Mouse (Mus musculus) kidney, embryonic 15.5 days (tissue): ENCODE data around the gene Dock2. TPM values are rescaled to one million over a fixed set of nuclear protein-coding genes. Genes with fewer than 3 reads are reported as not detected.
"Not testable (repeated sequence)": the region's sequence is repeated elsewhere in the genome, so short reads cannot be mapped to it uniquely, and the experiment has no call there.

Experiments used
- ATAC-seq: fragments of 200-750 bp; cut with Nextera tagmentation; replicated peaks from 2 replicates; pipeline ENCODE4 v1.8.0; 2017; ENCODE audit warnings: moderate TSS enrichment; ENCODE audit not compliant: low FRiP score
- H3K27ac ChIP-seq: fragments of 300-500 bp; sonication (generic); 2 replicates; pipeline ENCODE4 v1.5.1; 2015; ENCODE audit warnings: mild to moderate bottlenecking, inconsistent platforms
- H3K27me3 ChIP-seq: fragments of 300-500 bp; sonication (generic); 2 replicates; pipeline ENCODE4 v1.6.1; 2015; ENCODE audit warnings: inconsistent platforms
- H3K36me3 ChIP-seq: fragments of 300-500 bp; sonication (generic); 2 replicates; pipeline ENCODE4 v1.6.1; 2015; ENCODE audit warnings: inconsistent platforms
- H3K4me1 ChIP-seq: fragments of 300-500 bp; sonication (generic); 2 replicates; pipeline ENCODE4 v1.6.1; 2015; ENCODE audit warnings: inconsistent platforms
- H3K4me2 ChIP-seq: fragments of 300-500 bp; sonication (generic); 2 replicates; pipeline ENCODE4 v1.6.1; 2015; ENCODE audit warnings: moderate library complexity, mild to moderate bottlenecking, inconsistent platforms
- H3K4me3 ChIP-seq: fragments of 300-500 bp; sonication (generic); replicated peaks from 2 replicates; pipeline ENCODE4 v1.5.1; 2015; ENCODE audit warnings: mild to moderate bottlenecking, inconsistent platforms
- H3K9ac ChIP-seq: fragments of 300-500 bp; sonication (generic); 2 replicates; pipeline ENCODE4 v1.6.1; 2015; ENCODE audit warnings: mild to moderate bottlenecking, inconsistent platforms
- H3K9me3 ChIP-seq: fragments of 300-500 bp; sonication (generic); replicated peaks from 2 replicates; pipeline ENCODE4 v1.6.1; 2016; ENCODE audit warnings: inconsistent platforms
- WGBS: fragments of 180-500 bp; shearing (Covaris S2); methylation state at CpG from one replicate; pipeline ENCODE4 v1.1.7; 2015; ENCODE audit warnings: mixed read lengths; 5-methylcytosine and 5-hydroxymethylcytosine counted together
- polyA plus RNA-seq: library from polyadenylated mRNA; unstranded; fragments of >200 nt; fragmentation: Nextera tagmentation; extraction: Ambion mirVana; gene quantifications from 2 replicates; pipeline ENCODE4 v1.2.1, GENCODE M21; 2015

The Dock2 gene
- polyA plus RNA-seq, 1 experiment from 2014 or later = 1.1 TPM

- H3K4me1 ChIP-seq = no peaks in the 10 kb centered on the region
- no peak overlapping the region for H3K9ac ChIP-seq
- H3K4me3 ChIP-seq = no peak overlapping the region
- H3K27ac ChIP-seq = no peak overlapping the region
- H3K4me2 ChIP-seq = no peak overlapping the region
- ATAC-seq = no peak
- H3K36me3 ChIP-seq = no peaks in the 10 kb centered on the region
- no peaks in the 10 kb centered on the region for H3K9me3 ChIP-seq
- 77% methylated on average over 11 of the region's 11 CpGs for WGBS
- no peaks in the 10 kb centered on the region for H3K27me3 ChIP-seq
Observed at GRCm38 (mm10) chr11:34257548-34258189, 526.0 kb downstream of the Dock2 start.

DNA sequence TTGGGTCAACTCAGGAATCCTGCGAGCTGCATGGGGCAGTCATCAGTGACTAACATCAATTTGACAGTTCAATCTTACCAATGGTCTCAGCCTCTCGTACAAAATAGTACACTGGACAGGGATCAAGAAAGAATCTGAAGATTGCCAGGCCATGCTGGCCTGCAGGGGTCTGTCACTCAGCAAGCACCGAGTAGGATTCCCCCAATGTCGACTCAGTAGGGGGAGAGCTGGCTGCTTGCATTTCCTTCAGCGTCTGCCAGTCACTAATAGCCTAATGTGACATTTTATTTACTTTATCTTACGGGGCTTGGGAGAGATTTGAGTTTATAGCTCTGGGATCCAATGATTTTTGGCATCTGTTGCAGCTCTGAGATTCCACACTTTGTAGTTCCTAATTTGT, 540.7 kb downstream of the Dock2 start:
- Histone ChIP-seq H3K36me3 (no peaks in the 10 kb centered on the region), H3K4me3 (no peak overlapping the region), H3K4me1 (no peaks in the 10 kb centered on the region), H3K27ac (no peak overlapping the region), H3K9ac (no peak overlapping the region), H3K27me3 (no peaks in the 10 kb centered on the region), H3K4me2 (no peak overlapping the region), H3K9me3 (no peaks in the 10 kb centered on the region)
- no peak for ATAC-seq
- WGBS = 54% methylated on average over 6 of the region's 6 CpGs

- H3K9ac ChIP-seq = no peak overlapping the region
- WGBS = 98% methylated on average over 1 of the region's 1 CpGs
Observed at GRCm38 (mm10) chr11:34240252-34240651, 543.4 kb downstream of the Dock2 start.

GRCm38 (mm10) chr11:34239691-34240090, 544.0 kb downstream of the Dock2 start:
- H3K4me1 ChIP-seq = no peaks in the 10 kb centered on the region
- H3K36me3 ChIP-seq = no peaks in the 10 kb centered on the region
- no peak overlapping the region for H3K27ac ChIP-seq
- H3K27me3 ChIP-seq = no peaks in the 10 kb centered on the region
- 85% methylated on average over 2 of the region's 2 CpGs for WGBS
- no peak overlapping the region for H3K4me2 ChIP-seq
- H3K9ac ChIP-seq = no peak overlapping the region
- ATAC-seq = no peak
- H3K4me3 ChIP-seq = no peak overlapping the region
- H3K9me3 ChIP-seq = no peaks in the 10 kb centered on the region

More at GRCm38 (mm10) chr11:34240252-34240651, 543.4 kb downstream of the Dock2 start:
- no peaks in the 10 kb centered on the region for H3K4me1 ChIP-seq
- H3K4me2 ChIP-seq = no peak overlapping the region
- no peaks in the 10 kb centered on the region for H3K27me3 ChIP-seq
- no peak overlapping the region for H3K4me3 ChIP-seq
- H3K9me3 ChIP-seq = no peaks in the 10 kb centered on the region
- no peak for ATAC-seq
- H3K27ac ChIP-seq = no peak overlapping the region
- no peaks in the 10 kb centered on the region for H3K36me3 ChIP-seq

DNA sequence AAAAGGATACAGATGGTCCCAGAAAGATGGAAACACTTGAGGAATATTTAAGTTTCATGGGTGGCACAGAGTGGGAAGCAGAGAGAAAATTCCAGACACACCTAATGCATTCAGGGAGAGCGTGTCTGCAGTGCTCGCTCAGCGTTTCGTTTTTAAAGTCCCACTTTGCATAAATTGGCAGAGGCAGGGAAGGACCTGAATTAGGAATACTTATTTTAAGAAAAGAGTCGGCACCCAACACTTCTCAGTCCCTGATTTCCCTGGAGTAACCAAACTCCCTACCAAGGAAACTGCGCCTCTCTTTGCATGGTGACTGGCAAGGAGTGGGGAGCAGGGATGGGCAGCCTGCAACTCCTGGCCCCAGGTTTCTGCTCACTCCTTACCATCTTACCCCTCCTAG, 546.8 kb downstream of the Dock2 start:
- no peak overlapping the region for H3K4me2 ChIP-seq
- 88% methylated on average over 6 of the region's 6 CpGs for WGBS
- no peak overlapping the region for H3K27ac ChIP-seq
- H3K27me3 ChIP-seq = no peaks in the 10 kb centered on the region
- no peak overlapping the region for H3K4me3 ChIP-seq
- no peak for ATAC-seq
- H3K4me1 ChIP-seq = no peaks in the 10 kb centered on the region
- H3K9me3 ChIP-seq = no peaks in the 10 kb centered on the region
- H3K9ac ChIP-seq = no peak overlapping the region
- H3K36me3 ChIP-seq = no peaks in the 10 kb centered on the region

GRCm38 (mm10) chr11:34236091-34236759, 547.5 kb downstream of the Dock2 start:
- 52% methylated on average over 5 of the region's 5 CpGs for WGBS
- H3K27ac ChIP-seq = no peak overlapping the region
- H3K9me3 ChIP-seq = no peaks in the 10 kb centered on the region
- H3K4me1 ChIP-seq = no peaks in the 10 kb centered on the region
- no peak overlapping the region for H3K9ac ChIP-seq
- H3K4me3 ChIP-seq = no peak overlapping the region
- peak; percentile 40; the same call in 1 of the 2 replicates for ATAC-seq
- no peaks in the 10 kb centered on the region for H3K36me3 ChIP-seq
- H3K27me3 ChIP-seq = no peaks in the 10 kb centered on the region
- no peak overlapping the region for H3K4me2 ChIP-seq

- Histone ChIP-seq H3K9ac (no peak overlapping the region), H3K27me3 (no peaks in the 10 kb centered on the region), H3K36me3 (no peaks in the 10 kb centered on the region), H3K4me2 (no peak overlapping the region), H3K4me1 (peaks cover 3% of the 10 kb centered on the region; the same call in 1 of the 2 replicates), H3K27ac (no peak overlapping the region), H3K9me3 (no peaks in the 10 kb centered on the region), H3K4me3 (no peak overlapping the region)
- WGBS = 38% methylated on average over 6 of the region's 6 CpGs
- ATAC-seq = peak; percentile 58; the same call in 1 of the 2 replicates
Observed at GRCm38 (mm10) chr11:34228758-34229364, 554.8 kb downstream of the Dock2 start.

DNA sequence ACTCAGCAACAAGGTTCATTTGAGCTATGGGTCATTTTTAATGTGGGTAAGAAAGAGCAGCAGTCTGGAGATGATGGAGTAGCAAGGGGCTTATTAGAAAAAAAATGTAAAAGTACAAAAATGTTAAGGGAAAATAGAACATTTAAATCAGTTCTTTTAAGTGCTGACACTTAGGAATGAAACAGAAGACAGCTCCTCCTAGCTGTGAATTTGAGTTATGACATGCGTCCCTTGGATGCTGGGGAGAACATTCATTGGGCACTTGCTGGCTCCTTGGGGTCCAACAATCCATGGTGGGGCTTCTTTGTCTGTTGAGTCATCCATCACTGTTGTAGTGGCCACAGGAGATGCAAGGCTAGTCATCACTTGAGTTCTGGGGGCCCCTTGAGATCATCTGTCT, 556.5 kb downstream of the Dock2 start:
- H3K27me3 ChIP-seq = no peaks in the 10 kb centered on the region
- 75% methylated on average over 1 of the region's 1 CpGs for WGBS
- no peaks in the 10 kb centered on the region for H3K9me3 ChIP-seq
- no peak overlapping the region for H3K9ac ChIP-seq
- H3K4me3 ChIP-seq = no peak overlapping the region
- ATAC-seq = no peak
- no peak overlapping the region for H3K4me2 ChIP-seq
- no peaks in the 10 kb centered on the region for H3K36me3 ChIP-seq
- H3K4me1 ChIP-seq = peaks cover 3% of the 10 kb centered on the region; the same call in 1 of the 2 replicates
- H3K27ac ChIP-seq = no peak overlapping the region

DNA sequence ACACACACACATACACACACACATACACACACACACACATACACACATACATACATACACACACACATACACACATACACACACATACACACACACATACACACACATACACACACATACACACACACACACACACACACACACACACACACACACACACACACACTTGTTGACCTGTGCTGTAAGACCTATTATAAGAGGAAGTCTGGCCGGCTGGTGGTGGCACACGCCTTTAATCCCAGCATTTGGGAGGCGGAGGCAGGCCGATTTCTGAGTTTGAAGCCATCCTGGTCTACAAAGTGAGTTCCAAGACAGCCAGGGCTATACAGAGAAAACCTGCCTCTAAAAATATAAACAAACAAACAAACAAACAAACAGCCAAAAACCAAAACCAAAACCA, 563.1 kb downstream of the Dock2 start:
- ATAC-seq, H3K4me3 ChIP-seq, H3K4me2 ChIP-seq, H3K9ac ChIP-seq, H3K36me3 ChIP-seq, H3K27me3 ChIP-seq, H3K27ac ChIP-seq, H3K4me1 ChIP-seq, H3K9me3 ChIP-seq: not testable (repeated sequence)
- 86% methylated on average over 4 of the region's 4 CpGs for WGBS

- ATAC-seq = 0 out of 2 replicates have a peak, but pooled peaks have one; percentile 46
Observed at GRCm38 (mm10) chr11:34212853-34213252, 570.8 kb downstream of the Dock2 start.

DNA sequence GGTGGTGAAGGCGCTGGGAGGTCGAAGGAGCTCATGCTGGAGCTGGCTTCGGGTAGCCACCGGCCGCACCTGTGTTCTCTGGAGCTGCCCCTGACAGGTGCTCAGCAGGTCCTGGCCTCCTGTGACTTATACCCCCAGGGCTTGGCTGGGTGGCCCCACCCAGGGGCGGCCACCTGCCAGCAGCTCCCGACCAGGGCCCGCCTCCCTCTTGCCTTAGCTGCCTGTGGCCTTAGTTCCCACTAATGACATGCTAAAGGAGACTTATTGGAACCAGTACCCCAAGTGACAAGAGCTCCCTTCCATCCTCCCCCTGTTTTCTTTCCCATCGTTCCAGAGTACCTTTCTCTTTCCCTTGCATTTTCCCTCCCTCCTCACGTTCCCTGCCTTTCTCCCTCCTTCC, 575.7 kb downstream of the Dock2 start, which contains the start of gene Foxi1:
Gene Foxi1 (minus strand): TSS at position 101 of the 400 bp plus-strand sequence.
- 64% methylated on average over 10 of the region's 10 CpGs for WGBS
- no peak within 1 kb of the TSS for H3K27ac ChIP-seq
- no peak within 1 kb of the TSS for H3K4me2 ChIP-seq
- no peak within 1 kb of the TSS for H3K4me3 ChIP-seq
- H3K9me3 ChIP-seq = no peaks in the 10 kb centered on the region
- ATAC-seq = 0 out of 2 replicates have a peak, but pooled peaks have one; percentile 15
- no peaks in the 10 kb centered on the region for H3K4me1 ChIP-seq
- no peaks in the 10 kb centered on the region for H3K36me3 ChIP-seq
- H3K27me3 ChIP-seq = no peaks in the 10 kb centered on the region
- no peak within 1 kb of the TSS for H3K9ac ChIP-seq

More at GRCm38 (mm10) chr11:34212853-34213252, 570.8 kb downstream of the Dock2 start:
- Histone ChIP-seq H3K4me1 (no peaks in the 10 kb centered on the region), H3K9me3 (no peaks in the 10 kb centered on the region), H3K27me3 (no peaks in the 10 kb centered on the region), H3K36me3 (no peaks in the 10 kb centered on the region), H3K4me2 (no peak overlapping the region), H3K9ac (no peak overlapping the region), H3K27ac (no peak overlapping the region), H3K4me3 (no peak overlapping the region)
- WGBS = 24% methylated on average over 5 of the region's 5 CpGs

- Histone ChIP-seq H3K4me1 (no peaks in the 10 kb centered on the region), H3K36me3 (no peaks in the 10 kb centered on the region), H3K4me2 (no peak overlapping the region), H3K27ac (no peak overlapping the region), H3K9me3 (no peaks in the 10 kb centered on the region), H3K27me3 (no peaks in the 10 kb centered on the region), H3K4me3 (no peak overlapping the region), H3K9ac (no peak overlapping the region)
- WGBS = 32% methylated on average over 1 of the region's 1 CpGs
- no peak for ATAC-seq
Observed at GRCm38 (mm10) chr11:34202769-34203168, 580.9 kb downstream of the Dock2 start.
